ENCODE assay signal across 19 mouse cellular contexts in the genomic region with DNA sequence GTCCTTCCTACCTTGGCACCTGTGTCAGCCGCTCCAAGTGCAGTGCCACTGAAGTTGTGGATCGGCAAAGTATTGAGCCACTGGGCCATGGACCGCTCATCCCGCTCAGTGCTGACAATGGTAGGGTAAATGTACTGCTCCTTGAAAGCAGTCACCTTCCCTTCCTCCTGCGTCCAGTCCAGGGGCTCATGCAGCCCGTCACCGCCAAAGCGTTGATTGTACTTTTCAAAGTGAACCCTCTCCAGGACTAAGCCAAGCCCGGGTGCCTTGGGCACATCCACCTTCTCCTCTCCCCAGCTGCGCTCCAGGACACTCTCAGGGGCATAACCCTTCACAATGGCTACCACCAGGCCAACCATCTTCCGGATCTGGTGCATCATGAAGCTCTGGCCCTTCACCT.
"Had no signal": no experiment of that assay in that cellular context is flagged by ENCODE, and none has a peak within 500 bp of the region (broad histone marks: within the 10 kb centered on the region; RNA-seq: fewer than 3 reads in every experiment).

No protein-coding gene starts in this region.

- H3K4me3 ChIP-seq: layer of hippocampus, adult 2 months; limb, embryonic 10.5 days; limb, embryonic 13.5 days; liver, embryonic 13.5 days; midbrain, embryonic 12.5 days; midbrain, embryonic 15.5 days; neural tube, embryonic 12.5 days; neural tube, embryonic 15.5 days; stomach, embryonic 15.5 days had no signal

- H3K27ac ChIP-seq: layer of hippocampus, adult 2 months; limb, embryonic 10.5 days; limb, embryonic 13.5 days; liver, embryonic 13.5 days; macrophage; midbrain, embryonic 12.5 days; midbrain, embryonic 15.5 days; neural tube, embryonic 12.5 days; neural tube, embryonic 15.5 days; stomach, embryonic 15.5 days had no signal

- H3K4me2 ChIP-seq: limb, embryonic 13.5 days; liver, embryonic 13.5 days; lung, embryonic 14.5 days; midbrain, embryonic 12.5 days; midbrain, embryonic 15.5 days; neural tube, embryonic 12.5 days; neural tube, embryonic 15.5 days; stomach, embryonic 15.5 days had no signal

- H3K9me3 ChIP-seq: limb, embryonic 10.5 days; limb, embryonic 13.5 days; liver, embryonic 13.5 days; midbrain, embryonic 12.5 days; midbrain, embryonic 15.5 days; neural tube, embryonic 12.5 days; neural tube, embryonic 15.5 days; stomach, embryonic 15.5 days had no signal

- H3K27me3 ChIP-seq: limb, embryonic 13.5 days; liver, embryonic 13.5 days; midbrain, embryonic 12.5 days; midbrain, embryonic 15.5 days; neural tube, embryonic 12.5 days; neural tube, embryonic 15.5 days; stomach, embryonic 15.5 days had no signal

- DNase-seq: kidney, postnatal 25 days; layer of hippocampus, adult 9-11 months; liver; liver, embryonic 13.5 days; lung, embryonic 14.5 days; right cerebral cortex, adult 18-20 months; right cerebral cortex, postnatal 14 days; spleen, adult 18-20 months; thymus, postnatal 25 days had no signal

- H3K9ac ChIP-seq: limb, embryonic 13.5 days; liver, embryonic 13.5 days; lung, embryonic 14.5 days; midbrain, embryonic 12.5 days; midbrain, embryonic 15.5 days; neural tube, embryonic 12.5 days; neural tube, embryonic 15.5 days; stomach, embryonic 15.5 days had no signal

- ATAC-seq: lung, postnatal 0 days; midbrain, embryonic 15.5 days had no signal
